Mouse (Mus musculus) activated CD4-positive, CD25-positive, alpha-beta regulatory T cell, adult 4 months (primary cell): Measurements from ENCODE around the gene Mest. TPM values are rescaled to one million over a fixed set of nuclear protein-coding genes. Genes with fewer than 3 reads are reported as not detected.

ENCODE experiments used
- ATAC-seq: one replicate; pipeline ENCODE4 v1.8.0; 2017
- polyA plus RNA-seq, 2 experiments: library from polyadenylated mRNA; unstranded; fragments of 100-300 nt; shearing (Covaris generic); gene quantifications; one replicate each; pipeline ENCODE4 v1.2.1; 2017

The Mest gene
- polyA plus RNA-seq, 2 experiments from 2014 or later = 0.37 to 0.85 TPM

DNA sequence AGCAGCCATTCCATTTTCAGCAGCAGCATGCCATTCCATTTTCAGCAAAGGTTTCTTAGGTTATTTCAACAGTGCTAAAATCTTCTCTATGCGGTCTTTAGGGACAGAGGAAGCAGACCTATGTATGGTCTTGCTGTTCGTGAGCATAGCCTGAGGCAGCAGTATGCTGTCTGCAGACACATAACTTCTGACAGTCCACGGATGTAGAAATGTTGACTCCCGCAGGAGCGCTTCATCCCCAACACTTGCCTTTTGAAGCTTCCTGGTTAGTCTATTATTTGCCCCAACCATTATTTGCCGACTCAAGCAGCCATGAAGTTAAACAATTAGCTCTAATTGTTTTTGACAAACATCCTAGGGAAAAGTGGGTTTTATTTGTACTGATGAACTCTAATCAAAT is 14.2 kb upstream of the Mest start:
- ATAC-seq = no peak

DNA sequence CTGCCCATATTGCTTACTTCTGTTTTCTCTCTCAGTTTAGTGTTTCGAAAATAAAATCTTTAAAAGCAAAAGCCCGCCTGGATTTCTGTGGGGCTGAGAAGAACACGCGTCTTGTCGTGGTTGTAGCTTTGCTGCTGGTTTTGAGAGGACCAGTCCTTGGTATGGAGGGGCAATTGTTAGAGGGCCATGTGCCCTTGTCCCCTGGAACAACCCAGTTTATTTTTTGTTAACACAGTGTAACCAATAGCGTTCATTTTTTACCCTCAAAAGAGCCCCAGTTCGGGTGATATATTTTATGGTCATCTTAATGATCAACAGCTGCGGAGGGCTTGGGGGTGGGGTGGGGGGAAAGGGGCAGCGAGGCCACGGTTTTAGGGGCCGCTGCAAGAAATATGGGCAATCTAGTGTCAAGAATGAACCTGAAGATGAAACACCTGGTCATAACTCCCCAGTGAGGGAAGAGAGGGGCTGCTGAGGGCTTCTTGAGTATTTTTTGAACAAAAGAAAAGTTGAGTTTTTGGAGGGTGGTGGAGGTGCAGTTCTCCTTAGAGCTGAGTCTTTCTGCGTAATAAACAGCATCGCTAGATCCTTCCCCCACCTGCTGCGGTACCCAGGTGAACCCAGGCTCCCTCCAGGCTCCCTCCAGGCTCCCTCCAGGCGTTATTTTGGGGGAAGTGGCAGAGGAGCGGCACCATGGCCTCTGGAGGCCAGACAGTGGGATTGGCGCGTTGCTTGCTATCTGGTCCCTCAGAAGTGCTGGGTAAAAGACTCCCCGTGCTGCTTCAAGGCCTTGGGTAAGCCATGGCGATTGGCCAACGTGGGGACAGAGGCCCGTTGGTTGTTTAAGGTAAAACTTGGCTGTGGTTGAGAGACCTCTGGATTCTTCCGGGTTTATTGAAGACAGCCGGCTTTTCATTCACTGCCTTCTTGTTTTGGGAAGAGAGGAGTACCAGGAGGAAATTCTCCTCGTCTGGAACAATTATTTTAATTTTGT is 12.7 kb upstream of the Mest start:
- ATAC-seq = no peak

DNA sequence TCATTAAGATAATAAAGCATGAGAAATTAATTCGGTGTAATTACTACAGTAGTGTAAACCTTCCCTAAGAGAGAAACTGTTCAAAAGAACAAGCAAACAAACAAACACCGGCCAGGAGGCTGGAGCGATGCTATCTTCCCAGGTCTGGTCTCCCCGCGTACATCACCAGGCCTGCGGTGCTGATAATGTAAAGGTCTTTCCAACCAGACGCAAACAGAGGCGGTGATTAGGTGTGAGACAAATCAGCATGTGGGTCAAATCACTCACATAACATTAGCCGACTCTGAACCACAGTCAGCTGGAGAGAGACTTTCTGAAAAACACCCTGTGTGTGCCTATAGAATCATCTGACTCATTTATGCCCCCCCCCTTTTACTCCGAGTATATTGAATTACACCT is 12.0 kb upstream of the Mest start:
- ATAC-seq = no peak

DNA sequence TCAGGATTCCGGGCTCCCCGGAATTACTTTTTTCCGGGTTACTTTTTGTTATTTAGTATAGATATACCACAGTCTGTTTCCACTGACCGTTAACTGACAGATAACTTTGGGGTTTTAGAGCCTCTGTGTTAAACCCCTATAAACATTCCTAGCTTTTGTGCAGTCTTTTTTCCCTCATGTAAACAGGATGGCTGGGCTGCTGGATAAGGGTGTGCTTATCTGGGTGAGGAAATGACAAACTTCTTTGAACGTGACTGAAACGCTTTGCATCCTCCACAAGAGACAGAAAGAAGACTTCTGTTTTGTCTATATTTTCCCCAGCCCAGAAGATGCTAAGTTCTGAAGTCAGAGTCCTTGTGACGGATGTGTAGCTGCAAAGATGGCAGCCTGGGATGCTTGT is 10.9 kb upstream of the Mest start:
- ATAC-seq = no peak

DNA sequence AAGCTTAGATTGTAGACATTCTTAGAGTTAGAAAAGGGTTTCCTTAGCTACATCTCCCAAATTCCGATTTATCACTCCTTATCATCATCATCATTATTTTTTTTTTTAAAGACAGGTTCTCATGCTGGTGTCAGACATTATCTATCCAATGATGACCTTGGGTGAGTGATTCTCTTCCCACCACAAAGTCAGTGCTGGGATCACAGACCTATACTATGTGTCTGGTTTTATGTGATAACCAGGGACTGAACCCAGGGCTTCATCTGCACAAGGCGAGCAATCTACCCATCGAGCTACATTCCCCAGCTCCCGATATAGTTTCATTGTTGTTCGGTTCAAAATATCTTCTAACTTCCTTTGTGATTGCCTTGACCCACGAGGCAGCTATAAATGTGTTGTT is 9.9 kb upstream of the Mest start:
- no peak for ATAC-seq

DNA sequence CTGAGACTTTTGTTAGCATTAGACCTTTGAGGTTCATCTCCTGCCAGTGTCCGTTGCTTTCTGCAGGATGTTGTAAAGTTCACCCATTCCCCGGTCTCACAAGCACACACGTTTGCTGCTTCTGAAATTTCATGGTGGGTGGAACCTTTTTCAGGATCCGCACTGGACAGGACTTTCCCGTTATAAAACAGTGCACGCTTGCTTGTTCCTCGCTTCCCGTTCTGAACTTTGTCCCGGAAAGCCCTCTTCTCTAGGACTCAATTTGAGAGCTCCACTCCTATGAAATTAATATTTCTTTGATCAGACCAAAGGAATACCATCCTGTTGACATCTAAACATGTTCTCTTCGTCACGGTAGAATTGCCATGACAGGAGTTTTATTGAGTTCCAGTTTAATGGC is 9.5 kb upstream of the Mest start:
- ATAC-seq = no peak

DNA sequence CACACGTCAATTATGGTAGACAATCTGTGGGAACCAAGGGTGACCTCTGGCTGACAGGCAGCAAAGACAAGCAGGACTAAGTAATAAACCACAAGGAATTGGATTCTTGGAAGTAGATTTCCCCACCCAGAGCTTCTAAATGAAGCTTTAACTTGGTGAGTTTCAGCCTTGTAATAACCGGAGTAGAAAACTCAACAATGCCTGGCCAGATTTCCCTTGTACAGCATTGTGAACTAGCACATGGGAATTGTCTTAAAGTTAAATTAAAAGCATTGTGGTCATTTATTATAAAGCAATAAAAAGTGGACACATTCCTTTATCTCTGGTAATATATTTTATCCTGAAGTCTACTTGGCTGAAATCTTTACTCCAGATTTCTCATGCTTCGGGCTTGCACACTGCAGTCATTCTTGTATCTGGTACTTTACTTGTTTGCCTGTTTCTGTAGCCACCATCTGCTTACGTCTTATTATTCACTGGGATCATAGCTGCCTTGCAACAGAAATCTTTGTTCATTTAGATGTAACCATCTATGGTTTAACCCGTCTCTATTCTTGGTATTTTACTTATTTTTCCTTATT is 8.4 kb upstream of the Mest start:
- no peak for ATAC-seq

DNA sequence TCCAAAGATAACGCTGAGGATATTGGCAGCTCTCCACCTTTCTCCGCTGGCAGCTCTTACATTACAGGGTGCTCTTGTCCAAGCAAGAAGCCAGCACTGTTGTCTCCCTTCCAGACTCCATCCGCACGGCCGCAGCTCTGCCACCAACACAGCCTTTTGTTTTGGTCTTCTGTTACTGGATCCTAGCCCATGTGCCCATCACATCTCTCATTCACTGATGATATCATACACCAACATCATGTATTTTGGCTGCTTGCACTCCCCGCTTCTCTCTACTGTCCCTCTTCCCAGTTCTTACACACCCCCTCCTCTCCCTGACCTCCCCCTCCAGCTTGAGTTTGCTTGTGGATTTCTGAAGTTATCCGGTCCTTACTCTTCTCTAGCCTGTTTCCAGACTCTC is 6.6 kb upstream of the Mest start:
- no peak for ATAC-seq

DNA sequence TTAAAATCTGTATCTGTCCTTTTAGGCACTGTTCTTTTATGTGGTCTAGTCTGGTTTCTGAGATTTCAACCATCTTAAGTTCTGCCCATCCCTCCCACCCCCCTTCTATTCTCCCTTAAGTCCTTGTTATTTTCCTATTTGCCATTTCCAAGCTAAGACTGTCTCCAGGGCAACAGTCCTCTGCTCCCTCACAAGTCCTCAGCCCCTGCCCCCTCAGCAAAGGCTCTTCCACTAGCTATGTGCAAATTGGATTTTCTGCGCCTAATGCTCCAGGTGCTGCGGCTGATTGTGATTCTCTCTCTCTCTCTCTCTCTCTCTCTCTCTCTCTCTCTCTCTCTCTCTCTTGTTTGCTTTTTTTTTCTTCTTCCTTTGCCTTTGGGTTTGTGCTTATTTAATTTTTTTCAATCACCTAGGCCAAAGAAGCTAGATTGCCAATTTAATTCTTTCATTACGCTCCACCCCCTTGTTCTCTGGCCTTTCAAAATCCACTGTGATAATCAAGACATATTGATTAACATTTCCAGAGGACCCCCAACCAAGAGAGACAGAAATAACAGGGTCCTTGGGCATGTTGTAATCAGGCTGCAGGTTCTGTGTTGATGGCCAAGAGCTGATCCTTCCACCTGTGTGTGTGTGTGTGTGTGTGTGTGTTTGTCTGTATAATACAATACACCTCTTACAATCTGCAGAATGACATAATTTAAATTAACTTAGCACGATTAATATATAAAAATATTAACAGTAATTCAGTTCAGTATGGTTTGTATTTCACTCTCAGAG is 772 bp upstream of the Mest start:
- ATAC-seq = no peak

DNA sequence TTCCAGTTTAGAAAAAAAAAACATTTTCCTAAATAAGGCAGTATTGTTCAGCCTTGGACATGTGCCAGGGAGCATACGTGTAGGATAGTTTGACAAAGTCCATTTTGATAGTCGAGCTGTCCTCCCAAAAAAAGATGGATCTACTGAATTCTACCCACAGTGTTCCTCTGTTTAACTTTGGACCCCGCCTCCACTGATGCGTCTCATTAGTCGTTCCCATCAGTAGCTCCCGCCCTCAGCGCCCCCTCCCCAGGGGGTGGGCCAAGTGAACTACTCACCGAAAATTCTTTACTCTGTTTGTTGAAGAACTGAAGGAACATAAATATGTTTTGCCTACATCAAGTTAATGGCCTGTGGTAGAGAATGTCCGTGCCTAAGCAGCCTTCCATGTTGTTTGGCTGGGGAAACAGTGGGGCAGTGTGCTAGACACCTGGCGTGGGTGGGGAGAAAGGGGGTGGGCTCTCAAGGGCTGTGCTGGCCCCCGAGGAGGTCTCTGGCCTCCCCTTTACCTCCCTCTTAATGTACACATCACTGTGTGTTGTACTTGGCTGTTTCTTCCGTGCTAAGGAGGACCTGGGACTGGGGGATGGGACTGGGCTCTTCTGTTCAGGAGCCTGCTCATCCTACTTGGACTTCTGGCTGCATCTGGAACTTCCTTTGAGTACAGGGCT is 7.1 kb downstream of the Mest start:
- ATAC-seq = no peak

DNA sequence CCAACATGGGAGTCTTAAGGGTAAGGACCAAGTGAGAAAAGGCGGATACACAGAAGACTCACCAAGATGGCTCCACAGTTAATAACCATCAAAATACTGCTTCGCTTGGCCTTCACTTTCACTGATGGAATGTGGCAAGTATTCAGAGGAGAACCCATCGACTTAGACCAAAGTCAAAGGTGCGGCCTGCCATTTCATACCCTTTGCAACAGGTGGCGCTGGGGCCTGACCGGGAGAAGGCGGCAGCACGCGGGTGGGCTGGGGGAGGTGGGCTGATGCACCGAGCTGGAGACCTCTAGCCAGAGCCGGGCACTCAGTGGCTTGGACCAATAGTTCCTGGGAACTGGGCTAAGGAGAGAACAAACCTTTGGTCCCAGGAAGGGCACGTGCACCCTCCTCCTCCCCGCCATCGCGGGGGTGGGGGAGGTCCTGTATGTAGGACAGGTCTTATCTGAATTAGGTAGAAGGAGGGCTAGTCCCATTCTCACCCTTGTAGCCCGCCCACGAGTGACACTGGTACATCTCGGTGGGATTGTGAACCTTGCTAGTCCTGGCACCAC is 9.3 kb downstream of the Mest start:
- no peak for ATAC-seq

DNA sequence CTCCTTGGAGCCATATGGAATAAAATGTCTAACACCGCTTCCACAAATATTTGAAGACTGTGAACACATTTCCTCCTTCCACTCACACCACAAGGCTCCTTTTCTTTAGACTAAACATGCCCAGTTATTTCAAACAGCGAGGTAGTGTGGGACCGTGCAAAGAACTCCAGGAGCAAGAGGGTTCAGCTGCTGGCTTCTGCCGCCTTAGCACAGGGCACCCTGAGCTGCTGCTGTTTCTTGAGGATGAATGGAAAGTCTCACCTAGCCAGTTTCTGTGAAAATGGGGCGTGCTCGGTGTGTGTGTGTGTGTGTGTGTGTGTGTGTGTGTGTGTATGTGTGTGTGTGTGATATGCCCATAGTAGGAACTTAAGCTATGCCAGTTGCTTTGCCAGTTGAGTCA is 11.1 kb downstream of the Mest start:
- no peak for ATAC-seq

DNA sequence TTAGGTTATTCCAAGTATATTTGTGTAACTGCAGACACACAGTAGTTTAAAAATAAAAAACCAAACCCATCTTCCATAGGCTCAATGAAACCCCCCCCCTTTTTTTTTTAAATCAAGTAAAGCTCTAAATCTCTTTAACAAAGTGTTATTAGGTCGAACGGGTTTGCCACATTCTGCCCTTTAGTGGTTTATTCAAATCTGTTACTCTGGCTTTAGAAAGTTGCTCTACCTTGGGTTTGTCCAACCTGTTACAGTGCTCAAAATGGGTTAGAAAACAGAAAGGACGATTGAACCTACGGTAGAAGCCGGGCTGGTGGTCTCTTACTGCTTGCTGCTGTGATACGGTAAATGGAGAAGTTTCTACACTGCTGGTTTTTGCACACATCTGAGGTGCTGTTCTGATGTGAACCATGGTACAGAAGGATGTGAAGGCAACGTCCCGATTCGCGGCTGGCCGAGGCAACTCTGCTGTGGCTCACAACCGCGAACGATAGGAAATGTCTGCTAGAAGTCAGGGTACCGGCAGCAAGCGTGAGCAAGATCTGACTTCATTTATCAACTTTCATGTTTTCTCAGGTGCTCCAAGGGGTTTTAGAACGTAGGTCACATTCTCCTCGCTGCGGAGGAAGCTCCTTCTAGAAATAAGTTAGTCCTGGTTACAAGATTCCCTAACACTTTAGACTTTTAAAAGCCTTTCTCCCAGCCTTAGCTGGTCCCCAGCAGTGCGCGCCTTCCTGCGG is 11.8 kb downstream of the Mest start:
- ATAC-seq = no peak

DNA sequence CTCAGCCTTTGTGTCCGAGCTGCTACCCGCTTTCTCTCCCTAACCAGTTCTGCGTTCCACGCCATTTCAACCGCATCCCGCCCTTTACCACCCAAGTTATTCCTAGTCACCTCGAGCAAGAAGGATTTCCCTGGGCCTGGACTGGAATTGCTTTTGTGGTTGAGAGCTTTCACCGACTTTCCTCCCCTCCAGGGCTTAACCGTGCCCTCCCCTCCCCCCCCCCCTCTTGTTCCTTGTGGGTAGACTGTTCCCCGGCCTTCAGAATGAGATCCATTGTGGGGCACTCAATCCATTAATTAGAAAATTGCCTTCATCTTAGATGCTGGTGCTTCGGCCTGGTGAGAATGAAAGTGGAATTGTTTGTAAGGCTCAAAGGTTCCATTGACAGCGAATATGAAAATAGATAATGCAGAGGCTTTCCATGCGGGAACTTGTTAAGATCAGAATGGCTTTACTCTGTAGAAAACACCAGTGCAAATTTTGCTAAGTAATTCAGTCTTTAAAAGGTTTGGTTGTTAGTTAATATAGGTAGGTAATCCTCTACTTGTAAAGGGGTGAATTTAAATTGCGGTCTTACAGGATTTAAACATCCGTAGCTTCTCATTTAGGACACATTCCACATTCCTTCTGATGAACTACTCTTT is 12.5 kb downstream of the Mest start:
- ATAC-seq = no peak

DNA sequence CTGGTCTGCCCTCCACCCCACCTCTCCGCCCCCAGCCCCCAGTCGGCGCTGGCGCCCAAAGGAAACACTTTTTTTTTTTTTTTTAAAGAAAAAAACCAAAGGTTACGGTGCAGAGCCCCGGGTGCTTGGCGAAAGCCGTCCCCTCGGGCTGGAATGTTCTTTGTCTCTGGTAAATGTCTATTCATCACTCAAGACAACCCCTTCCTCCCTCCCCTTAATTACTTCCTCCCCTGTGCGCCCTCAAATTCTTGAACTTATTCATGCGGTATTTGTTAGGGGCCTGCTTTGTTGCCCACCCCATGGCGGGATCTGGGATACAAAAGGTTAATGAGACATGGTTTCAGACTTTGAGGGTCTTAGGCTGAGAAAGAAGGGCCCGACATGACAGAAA is 13.0 kb downstream of the Mest start:
- ATAC-seq = no peak

DNA sequence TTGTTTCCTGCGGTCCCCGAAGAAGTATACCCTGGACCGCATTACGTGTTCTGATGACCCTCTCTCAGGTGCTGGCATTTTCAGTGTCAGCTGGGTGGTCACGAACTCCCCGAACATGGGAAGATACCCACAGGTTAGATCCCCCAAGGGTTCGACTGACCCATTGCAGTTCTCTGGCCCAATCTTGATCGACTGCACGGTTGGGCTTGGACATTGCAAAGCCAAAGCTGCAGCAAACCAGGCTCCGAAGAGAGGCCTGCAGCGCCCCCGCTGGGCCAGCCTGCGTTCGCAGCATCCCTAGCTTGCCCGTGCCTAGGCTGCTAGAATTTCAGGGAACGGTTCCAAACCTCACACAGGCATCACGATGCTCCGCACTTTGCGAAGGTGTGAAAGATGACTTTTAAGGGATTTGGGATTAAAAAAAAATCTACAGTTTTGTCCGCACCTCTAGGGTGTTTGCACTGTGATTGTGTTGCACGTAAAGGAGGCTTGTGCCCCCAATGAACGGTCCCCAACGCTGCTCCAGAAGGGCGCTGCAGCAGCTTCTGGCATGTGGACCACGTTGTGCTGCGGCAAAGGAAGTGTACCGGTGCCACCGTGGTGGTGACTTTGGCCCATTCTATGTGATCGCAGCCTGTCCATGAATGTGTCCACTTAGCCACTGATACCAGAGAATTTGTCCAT is 13.7 kb downstream of the Mest start:
- no peak for ATAC-seq

DNA sequence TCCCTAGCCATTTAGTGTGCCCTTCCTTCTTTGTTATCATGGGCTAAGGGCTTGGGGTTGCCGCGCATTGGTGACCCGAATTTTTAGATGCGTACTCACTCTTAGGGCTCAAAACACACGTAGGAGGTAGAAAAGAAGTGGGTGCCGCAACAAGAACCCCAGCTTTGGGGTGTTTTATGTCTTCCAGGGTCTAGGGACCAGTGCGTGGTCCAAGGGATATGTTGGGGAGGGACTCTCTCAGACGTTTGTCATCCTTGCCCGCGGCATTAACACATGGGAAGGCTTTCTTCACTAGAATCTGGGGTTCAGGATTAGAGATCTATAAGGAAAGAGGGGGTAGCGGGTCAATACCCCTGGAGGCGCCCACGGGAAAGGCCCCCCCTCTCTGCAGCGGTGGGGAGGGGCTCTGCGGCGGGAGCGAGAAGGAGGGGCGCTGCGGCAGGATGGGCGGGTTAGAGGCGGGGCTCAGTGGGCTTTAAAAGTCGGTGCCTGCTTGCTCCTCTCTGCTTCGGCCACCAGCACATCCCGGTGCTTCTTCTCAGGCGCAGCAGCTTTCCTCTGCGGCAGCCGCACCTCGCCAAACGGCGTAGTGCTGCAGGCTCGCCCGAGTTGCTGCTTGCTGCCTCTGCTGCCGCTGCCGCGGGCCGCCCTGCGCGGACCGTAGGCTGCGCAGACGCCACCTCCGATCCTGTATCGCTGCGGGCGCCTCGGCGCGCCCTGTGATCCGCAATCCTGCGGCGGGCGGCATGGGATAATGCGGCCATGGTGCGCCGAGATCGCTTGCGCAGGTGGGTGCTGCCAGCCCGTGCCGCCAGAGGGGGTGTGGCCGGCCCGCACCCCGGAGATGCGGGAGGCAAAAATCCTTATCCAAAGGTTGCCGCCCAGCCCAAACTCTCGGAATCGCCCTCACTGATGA is 14.5 kb downstream of the Mest start:
- ATAC-seq = peak; percentile 28

DNA sequence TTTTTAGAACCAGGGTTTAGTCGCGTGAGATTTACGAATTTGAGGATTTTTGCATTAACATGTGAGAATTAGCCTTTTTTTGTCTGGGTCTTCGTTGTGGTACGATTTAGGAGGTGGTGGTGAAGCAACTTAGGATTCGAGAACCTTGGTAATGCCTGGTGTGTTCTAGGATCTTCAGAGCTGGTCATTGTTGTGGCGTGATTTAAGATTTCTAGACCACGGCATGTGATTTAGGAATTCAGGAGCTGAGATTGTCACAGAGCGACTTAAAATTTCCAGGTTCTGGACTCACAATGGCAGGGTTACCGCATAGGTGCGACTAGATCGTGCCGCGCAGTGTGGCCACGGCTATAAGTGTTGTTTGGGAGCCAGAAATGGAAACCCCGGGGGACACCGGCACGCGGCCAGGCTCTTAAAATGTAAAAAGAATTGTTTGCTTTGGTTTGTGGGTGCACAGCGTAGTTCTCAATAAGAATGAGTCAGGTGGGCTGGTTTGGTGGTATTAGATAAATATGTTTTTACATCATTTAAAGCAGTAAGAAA is 15.2 kb downstream of the Mest start:
- no peak for ATAC-seq

DNA sequence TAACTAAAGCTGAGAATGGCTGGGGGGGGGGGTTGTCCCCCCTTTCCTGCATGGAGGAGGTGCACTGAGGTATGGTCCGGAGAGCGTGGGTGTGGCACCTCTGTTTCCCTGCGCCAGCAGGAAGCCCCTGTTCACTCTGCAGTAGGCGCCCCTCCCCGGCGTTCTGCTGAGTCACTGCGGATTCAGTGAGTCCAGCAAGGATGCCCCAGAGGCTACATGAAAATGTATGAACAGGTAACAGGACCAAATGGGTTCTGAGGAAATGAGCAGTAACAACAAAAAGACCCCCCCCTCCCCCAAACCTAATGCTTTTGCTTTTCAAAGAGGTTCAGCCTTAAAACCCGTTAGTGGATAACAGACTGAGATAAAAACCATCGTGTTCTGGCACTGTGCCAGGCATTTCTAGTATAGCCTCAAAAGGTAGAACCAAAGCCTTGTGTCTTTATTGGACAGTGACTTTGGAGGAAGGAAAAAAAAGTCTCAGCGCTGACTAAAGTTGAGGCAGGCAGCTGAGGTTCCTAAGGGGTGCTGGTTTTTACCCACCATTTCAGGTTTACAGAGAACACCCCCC is 15.9 kb downstream of the Mest start:
- no peak for ATAC-seq
